Mouse (Mus musculus) spleen, postnatal 4 days (tissue): ENCODE measurements at regions not wholly inside any gene's neighbourhood (a gene's known extent, or its start where the extent isn't known, plus 50 kb on each side); places are given as distances from the start of the nearest gene placed in this dataset.

ENCODE experiments used
- DNase-seq, 2 experiments: peaks; one replicate each; pipeline ENCODE4 v3.0.0; 2022; ENCODE audit warnings: low spot score in 2 of 2

DNA sequence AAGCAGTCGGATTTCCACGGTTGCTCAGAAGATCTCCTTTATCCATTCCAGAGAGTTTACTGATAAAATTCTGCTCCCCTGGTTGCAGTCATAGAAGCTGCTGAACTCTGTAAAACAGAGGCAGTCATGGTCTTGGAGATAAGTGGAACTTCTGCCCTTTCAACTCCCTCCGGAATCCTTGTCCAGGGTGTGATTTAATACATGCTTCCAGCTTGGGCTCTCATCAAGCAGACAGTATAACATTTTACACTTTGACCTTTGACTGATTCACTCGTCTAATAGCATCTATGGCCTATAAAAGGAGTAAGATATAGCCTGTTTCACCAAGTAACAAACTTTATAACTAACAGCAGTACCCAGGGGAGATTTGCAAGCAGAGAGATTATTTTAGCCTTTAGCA, 274.0 kb upstream of the Dab2 start:
- no peak for DNase-seq

DNA sequence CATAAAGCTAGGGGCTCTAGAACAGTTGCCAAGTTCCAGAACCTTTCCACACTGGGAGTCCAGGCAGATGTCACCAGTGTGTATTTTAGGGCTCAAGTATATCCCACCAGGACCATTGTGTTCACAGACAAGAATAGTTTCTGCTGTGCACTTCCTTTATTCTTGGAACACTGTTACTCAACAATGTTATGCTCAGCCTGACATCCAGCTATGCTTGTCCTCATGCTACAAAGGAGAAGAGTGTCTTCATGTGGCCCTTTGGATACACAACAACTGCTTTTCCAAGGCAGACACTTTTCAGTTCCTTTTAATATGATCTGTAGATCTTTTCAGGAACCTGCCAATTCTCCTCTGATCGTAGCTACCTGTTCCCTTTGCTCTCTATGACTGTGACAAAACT, 270.4 kb upstream of the Dab2 start:
- DNase-seq: no peak

DNA sequence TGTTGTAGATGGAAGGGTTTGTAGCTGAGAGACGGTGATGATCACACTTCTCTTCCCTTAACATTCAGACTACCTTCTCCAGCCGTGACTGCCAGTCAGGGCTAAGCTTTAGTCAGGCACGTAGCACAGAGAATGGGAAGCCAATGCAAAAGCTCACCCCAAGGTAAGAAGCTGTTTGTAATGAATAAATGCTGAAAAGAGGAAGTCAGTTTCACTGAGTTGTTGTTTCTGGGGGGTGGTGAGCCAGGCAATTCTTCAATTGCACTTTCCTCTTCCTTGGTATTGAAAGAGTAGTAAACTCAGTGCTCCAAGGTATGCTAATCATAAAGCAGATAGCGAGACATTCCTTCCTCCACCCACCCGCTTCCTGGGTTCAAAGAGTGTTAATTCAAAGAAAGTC, 269.2 kb upstream of the Dab2 start:
- DNase-seq: no peak

GRCm38 (mm10) chr15:6034156-6034555, 265.4 kb upstream of the Dab2 start:
- DNase-seq: no peak

DNA sequence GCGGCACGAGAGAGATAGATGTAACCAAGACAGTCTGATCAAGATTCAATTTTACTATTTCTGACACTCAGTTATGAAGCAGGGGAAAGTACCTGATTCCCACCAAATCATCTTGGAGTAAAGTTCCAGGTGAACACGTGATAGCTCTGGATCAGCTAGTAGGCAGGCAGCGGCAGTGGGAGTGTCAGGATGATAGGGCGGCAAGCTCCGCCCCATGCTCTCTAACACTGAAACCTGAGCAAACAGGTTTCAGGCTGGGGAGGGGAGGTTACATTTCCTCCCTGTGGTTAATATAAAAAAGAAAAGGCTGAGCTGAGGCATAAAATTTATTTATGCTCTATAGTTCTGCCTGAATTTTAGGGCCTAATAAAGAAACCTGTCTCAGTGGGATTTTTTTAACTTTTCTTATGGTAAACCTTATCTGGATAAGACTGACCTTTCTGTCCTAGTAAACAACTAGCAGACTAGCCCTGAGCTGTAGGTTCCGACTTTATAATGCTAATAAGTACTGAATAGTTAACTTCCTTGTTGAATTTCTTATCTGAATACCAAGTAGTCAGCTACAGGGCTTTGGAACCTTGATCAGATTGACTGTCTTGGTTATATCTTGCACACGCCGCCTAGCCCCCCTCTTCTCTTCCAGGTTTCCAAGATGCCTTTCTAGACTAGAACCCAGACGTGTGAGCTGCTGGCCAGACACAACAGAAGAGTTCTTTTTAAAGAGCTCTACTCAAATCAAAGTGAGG, 254.9 kb upstream of the Dab2 start:
- DNase-seq: no peak

DNA sequence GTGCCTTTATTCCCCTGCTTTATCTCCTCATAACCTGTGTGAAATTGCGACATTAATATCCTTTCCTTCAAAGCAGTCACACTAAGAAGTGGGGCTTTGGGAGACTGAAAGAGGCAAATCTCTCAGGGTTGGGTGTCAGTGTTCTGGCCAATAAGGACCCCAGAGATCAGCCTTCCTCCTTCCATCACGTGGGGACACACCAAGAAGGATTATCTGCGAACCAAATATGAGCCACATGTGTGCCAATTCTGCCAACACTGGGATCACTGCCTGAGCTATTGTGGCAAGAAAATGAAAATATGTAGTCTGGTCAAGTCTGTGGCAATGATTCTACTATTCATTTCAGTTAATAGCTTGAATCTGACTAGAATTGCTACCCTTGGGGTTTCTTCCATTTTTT, 243.9 kb upstream of the Dab2 start:
- DNase-seq: no peak

DNA sequence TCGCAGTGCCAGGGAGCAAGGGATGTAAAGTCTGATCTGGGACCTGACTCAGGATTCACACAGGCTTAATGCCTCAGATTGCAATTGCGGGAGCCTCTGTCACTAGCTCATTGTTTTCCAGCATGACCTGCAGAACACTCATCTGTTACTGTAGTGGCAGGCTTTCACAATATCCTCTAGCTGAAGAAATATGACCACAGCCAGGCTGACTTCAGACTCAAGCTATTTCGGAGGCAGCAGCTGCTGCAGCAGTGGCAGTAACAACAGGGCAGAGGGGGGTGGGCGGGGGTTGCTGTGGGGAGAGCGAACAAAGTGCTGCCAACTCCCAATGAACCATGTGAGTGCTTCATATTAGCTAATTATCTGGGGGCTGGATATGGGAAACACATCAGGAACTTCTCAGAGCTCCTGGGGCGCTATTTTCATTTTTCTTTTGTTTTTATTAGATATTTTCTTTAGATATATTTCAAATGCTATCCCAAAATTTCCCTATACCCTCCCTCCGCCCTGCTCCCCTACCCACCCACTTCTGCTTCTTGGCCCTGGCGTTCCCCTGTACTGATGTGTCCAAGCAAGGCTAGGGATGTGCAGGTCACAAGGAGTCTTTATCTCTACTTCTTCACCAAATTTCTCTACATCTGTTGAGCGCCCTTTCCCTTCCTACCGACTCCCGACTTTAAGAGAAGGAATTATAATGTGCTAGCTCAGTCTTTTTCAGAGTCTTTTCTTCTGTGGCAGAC, 242.5 kb upstream of the Dab2 start:
- DNase-seq: no peak

- DNase-seq: no peak
These were observed 240.2 kb upstream of the Dab2 start for GRCm38 (mm10) chr15:6059361-6059760.

DNA sequence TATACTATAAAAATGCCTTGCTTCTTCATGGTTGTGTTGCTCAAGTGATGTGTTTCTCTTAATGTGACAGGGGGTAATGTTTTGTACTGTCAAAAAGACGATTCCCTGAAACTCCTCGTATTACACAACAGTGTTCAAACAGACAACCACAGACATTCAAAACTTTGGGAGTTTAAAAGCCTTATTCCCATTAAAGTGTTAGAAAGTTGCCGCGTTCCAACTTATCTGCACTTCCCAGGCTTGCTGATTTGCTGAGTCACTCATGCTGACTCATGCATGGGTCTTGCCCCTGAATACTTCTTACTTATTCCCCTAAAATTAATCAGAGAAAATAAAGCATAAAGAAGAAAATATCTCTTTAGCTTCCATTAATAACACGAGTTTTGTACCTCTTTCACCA, 239.8 kb upstream of the Dab2 start:
- peak; percentile 67 to 73 for DNase-seq

DNA sequence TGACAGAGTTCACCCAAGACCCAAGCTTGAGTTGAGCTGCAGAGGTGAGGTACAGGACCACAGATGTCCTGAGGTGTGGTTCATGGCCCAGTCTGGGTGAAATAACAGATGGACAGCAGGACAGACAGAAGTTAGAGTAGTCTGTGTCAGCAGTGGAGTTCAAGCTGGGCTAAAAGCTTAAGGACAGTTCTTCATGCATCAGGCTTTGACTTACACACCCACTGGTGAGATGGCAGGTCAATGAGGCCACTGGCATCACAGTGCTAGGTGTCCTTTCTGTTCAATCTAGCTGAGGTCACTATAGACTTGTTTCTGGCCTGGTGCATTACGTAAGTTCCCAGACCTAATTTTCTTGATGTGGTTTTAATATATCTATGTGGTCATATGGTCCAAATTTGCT, 238.9 kb upstream of the Dab2 start:
- no peak for DNase-seq

DNA sequence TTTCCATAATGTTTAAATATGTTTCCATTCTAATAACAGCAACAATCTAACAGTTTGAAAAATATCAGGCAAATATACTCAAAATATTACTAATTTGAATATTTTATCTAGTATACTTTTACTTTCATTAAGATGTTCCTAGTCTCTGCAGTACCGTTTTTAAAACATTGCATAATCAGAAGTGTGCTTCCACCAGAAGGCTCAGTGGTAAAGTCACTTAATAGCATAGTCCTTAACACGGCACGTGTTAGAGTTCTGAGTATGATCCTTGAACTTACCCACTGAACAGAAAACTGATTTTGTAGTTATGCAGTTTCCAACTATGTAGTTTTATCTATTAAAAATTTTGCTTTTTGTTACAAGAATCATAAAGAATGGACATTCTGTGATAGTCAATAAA, 234.5 kb upstream of the Dab2 start:
- DNase-seq: no peak

DNA sequence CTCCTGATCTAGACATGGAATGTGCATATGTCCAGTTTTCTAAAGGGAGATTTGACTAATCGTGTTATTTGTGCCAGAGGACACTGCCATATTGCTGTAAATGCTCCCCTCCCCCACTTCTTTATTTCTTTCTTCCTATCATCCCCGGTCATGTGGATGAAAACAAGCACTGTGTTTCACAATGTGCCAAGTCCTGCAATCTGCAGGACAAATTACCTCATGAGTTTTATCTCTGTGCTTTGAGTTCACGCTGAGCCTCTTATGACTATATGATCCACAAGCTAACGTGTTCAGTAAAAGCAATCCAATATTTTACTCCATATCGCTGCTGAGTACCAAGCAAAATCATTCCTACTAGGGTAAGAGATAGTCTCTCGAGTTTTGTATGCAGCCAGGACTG, 232.2 kb upstream of the Dab2 start:
- DNase-seq: no peak

- no peak for DNase-seq
These were observed 231.2 kb upstream of the Dab2 start for GRCm38 (mm10) chr15:6068371-6068770.

- DNase-seq: no peak
These were observed 227.7 kb upstream of the Dab2 start for GRCm38 (mm10) chr15:6071873-6072272.

- no peak for DNase-seq
These were observed 226.7 kb upstream of the Dab2 start for GRCm38 (mm10) chr15:6072920-6073319.

DNA sequence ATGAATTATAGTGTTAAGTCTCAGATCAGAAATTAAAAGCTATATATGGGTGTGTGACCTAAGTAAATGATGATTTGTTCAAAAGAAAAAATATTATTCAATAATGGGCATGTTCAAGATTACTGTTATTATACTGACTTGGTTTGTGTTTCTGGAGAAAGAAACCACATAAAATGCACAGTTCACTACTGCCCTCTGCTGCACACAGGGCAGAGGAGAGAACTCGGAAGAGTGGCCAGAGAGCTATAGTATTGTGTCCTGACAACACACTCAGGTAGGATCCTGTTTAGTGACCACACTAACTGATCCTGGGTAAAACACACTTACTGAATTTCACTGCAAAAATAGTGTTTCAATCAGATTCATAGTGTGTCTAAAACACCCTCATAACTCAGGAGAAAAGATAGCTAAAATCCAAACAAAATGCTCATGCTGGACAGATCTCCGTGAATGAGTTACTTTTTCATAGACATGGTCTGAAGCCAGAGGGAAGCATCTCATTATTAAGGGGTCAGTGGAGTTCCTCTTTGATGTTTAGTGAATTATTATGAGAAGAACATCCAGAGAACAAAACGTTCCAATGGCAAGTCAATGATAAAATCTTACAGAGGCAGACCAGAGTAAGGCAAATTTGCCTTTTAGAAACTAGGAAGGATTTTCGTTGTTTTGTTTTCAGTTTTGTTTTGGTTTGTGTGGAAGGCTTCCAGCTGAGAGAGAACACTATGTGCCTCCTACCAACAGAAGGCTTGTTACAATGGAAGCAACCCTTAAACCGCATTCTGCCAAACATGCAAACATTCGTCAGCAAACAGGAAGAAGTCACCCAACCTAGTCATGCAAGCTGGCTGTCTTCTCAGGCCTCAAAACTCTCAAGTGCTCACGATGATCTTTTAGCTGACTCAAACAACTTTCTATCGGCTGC, 218.6 kb upstream of the Dab2 start:
- peak in 1 of 2 experiments; percentile 27 for DNase-seq

GRCm38 (mm10) chr15:6087208-6087607, 212.4 kb upstream of the Dab2 start:
- DNase-seq: no peak

GRCm38 (mm10) chr15:6088498-6088897, 211.1 kb upstream of the Dab2 start:
- DNase-seq: no peak

GRCm38 (mm10) chr15:6129697-6130096, 169.9 kb upstream of the Dab2 start:
- no peak for DNase-seq

GRCm38 (mm10) chr15:6132216-6132615, 167.4 kb upstream of the Dab2 start:
- no peak for DNase-seq

GRCm38 (mm10) chr15:6145071-6145470, 154.5 kb upstream of the Dab2 start:
- no peak for DNase-seq

GRCm38 (mm10) chr15:6154706-6155105, 144.9 kb upstream of the Dab2 start:
- no peak for DNase-seq
